Mouse (Mus musculus) ovary, adult 18-20 months (tissue): ENCODE data around the gene Zfp945.
"Not testable (repeated sequence)": the region's sequence is repeated elsewhere in the genome, so short reads cannot be mapped to it uniquely, and the experiment has no call there.

Experiments used
- DNase-seq: peaks from one replicate; pipeline ENCODE4 v3.0.0; 2022; ENCODE audit warnings: low spot score, mixed read lengths

The Zfp945 gene

GRCm38 (mm10) chr17:22866845-22867481 lies at the start of gene Zfp945:
TSS of gene Zfp945 (minus strand) at chr17:22867134.
- peak; percentile 62 for DNase-seq

GRCm38 (mm10) chr17:22888302-22888701 lies 21.4 kb upstream of the Zfp945 start:
- no peak for DNase-seq

GRCm38 (mm10) chr17:22884059-22884698 lies 17.2 kb upstream of the Zfp945 start:
- DNase-seq: no peak

GRCm38 (mm10) chr17:22877427-22878307 lies 10.7 kb upstream of the Zfp945 start:
- DNase-seq: no peak

GRCm38 (mm10) chr17:22876316-22876715 lies 9.4 kb upstream of the Zfp945 start:
- DNase-seq: no peak

- DNase-seq: not testable (repeated sequence)
Observed at GRCm38 (mm10) chr17:22875549-22875948, 8.6 kb upstream of the Zfp945 start.

GRCm38 (mm10) chr17:22866421-22866844 lies 501 bp downstream of the Zfp945 start:
- no peak for DNase-seq

- no peak for DNase-seq
Observed at GRCm38 (mm10) chr17:22821166-22821565, 45.8 kb downstream of the Zfp945 start.

- no peak for DNase-seq
Observed at GRCm38 (mm10) chr17:22818199-22818595, 48.7 kb downstream of the Zfp945 start.

- peak; percentile 39 for DNase-seq
Observed at GRCm38 (mm10) chr17:22817471-22818198, 49.3 kb downstream of the Zfp945 start.

GRCm38 (mm10) chr17:22799707-22800106 lies 67.2 kb downstream of the Zfp945 start:
- DNase-seq: no peak
